Mouse (Mus musculus): ENCODE measurements around the gene Parp8.

DNA sequence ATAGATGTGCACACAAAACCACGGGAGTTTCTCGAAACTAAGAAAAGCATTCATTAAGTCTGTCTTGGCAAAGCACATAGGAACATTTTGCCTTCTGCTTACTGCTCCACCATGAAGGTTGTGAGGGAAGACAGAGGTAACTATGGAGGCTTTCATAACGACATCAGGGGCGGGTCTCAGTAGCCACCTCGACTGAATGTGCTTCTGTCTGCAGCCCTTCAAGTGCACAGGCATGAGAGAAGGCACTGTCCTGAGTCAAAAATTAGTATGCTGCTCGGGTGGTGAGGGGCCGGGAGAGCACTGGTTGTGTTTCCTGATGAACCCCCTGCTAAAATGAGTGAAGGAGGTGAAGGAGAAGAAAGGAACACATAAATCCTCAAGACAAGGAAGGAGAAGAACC, 51.8 kb downstream of the Parp8 start:
- no peak for TF ChIP-seq EP300 (IDR thresholded peaks at IDR 0.05; ENCODE audit: insufficient read depth, low read depth, low read length)
- TF ChIP-seq POLR2A (IDR thresholded peaks at IDR 0.05; ENCODE audit: insufficient read depth, low read depth, low read length), result no peak

Data from heart, adult 2 months (tissue).